Mouse (Mus musculus) olfactory bulb, adult 2 months (tissue): ENCODE results near the gene Get4.

Experiments used
- CTCF ChIP-seq: fragments of 200-500 bp; IDR thresholded peaks from 2 replicates; pipeline ENCODE4 v1.5.1; 2012; ENCODE audit warnings: low read depth, mild to moderate bottlenecking, low read length, moderate library complexity; ENCODE audit not compliant: insufficient read depth
- POLR2A ChIP-seq: fragments of 200-500 bp; IDR thresholded peaks from 2 replicates; pipeline ENCODE4 v1.6.1; 2012; ENCODE audit warnings: mild to moderate bottlenecking, low read depth, low read length, moderate library complexity; ENCODE audit not compliant: insufficient read depth

DNA sequence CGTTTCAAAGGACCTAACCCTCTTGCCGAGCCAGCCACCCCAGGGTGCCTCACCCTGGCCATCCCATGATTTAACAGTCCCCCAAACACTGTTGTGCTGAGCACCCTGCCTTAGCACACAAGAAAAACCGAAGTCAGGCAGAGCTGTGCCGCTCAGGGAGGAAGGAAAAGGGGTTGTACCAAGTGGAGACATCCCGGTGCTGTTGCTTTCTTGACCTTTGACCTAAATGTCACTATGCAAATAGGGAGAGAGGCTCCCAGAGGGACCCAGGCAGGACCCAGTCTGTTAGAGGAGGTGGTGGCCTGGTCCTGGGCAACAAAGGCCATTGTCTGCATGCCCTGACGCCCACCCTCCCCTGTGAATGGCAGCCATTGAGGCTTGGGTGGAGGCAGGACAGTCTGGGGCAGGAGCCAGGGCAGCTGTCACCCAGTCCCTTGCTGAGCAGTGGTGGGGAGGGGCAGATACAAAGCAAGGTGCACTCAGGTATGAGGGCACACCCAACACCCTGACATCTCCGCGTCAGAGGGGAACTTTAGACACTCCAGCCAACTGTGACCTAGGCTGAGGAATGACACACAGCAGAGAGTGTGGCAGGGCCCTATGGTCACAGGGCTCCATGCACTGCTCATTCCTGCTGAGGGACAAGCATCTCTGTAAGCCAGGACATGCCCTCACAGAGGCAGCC lies 33.4 kb downstream of the Get4 start:
- TF ChIP-seq CTCF (no peak), POLR2A (no peak)
